ENCODE assay signal across 17 mouse cellular contexts in genomic region chr11:26815104-26815503, GRCm38 (mm10).
DNase-seq lines count a peak whose midpoint lies in the region; ATAC-seq lines count a peak whose summit lies in the region.
"Had no signal": no experiment of that assay in that cellular context is flagged by ENCODE, and none has a peak within 500 bp of the region (broad histone marks: within the 10 kb centered on the region; RNA-seq: fewer than 3 reads in every experiment).

No protein-coding gene starts in this region.

- DNase-seq in hindbrain, embryonic 11.5 days (ENCODE audit: low spot score) = peak; percentile 5
- DNase-seq in hindbrain, embryonic 10.5 days (ENCODE audit: low spot score) = no peak
- DNase-seq in heart, postnatal 14 days = no peak
- no peak for DNase-seq in right cerebral cortex, postnatal 4 days
- DNase-seq: adrenal gland, postnatal 36 days; B cell, adult 2 months; cerebellum, adult 9-11 months; lung, adult 18-20 months; thymus, adult 2 months had no signal

- H3K9me3 ChIP-seq in hindbrain, embryonic 11.5 days (ENCODE audit: control insufficient read depth, low read length) = no peaks in the 10 kb centered on the region
- H3K9me3 ChIP-seq in hindbrain, embryonic 10.5 days = no peaks in the 10 kb centered on the region
- no peaks in the 10 kb centered on the region for H3K9me3 ChIP-seq in forebrain, embryonic 15.5 days
- no peaks in the 10 kb centered on the region for H3K9me3 ChIP-seq in midbrain, embryonic 12.5 days
- H3K9me3 ChIP-seq in neural tube, embryonic 15.5 days (replicated peaks) = no peaks in the 10 kb centered on the region
- H3K9me3 ChIP-seq in kidney, embryonic 15.5 days (replicated peaks) = no peaks in the 10 kb centered on the region
- H3K9me3 ChIP-seq: heart, embryonic 15.5 days; limb, embryonic 15.5 days had no signal

- H3K27ac ChIP-seq in hindbrain, embryonic 11.5 days (ENCODE audit: low read depth, low read length) = no peak overlapping the region
- no peak overlapping the region for H3K27ac ChIP-seq in hindbrain, embryonic 10.5 days
- H3K27ac ChIP-seq in forebrain, embryonic 15.5 days (replicated peaks) = peak overlapping the region; percentile 55
- H3K27ac ChIP-seq in midbrain, embryonic 12.5 days (replicated peaks) = peak overlapping the region; percentile 56
- H3K27ac ChIP-seq in neural tube, embryonic 15.5 days (replicated peaks) = peak overlapping the region; percentile 63
- H3K27ac ChIP-seq in kidney, embryonic 15.5 days = no peak overlapping the region
- H3K27ac ChIP-seq: heart, embryonic 15.5 days; limb, embryonic 15.5 days; macrophage had no signal

- H3K9ac ChIP-seq in hindbrain, embryonic 11.5 days (ENCODE audit: low read depth, low read length) = no peak overlapping the region
- H3K9ac ChIP-seq in forebrain, embryonic 15.5 days (replicated peaks) = no peak overlapping the region
- H3K9ac ChIP-seq in midbrain, embryonic 12.5 days (replicated peaks) = no peak overlapping the region
- no peak overlapping the region for H3K9ac ChIP-seq in neural tube, embryonic 15.5 days (replicated peaks)
- no peak overlapping the region for H3K9ac ChIP-seq in kidney, embryonic 15.5 days
- H3K9ac ChIP-seq: heart, embryonic 15.5 days; limb, embryonic 15.5 days had no signal

- H3K36me3 ChIP-seq in hindbrain, embryonic 11.5 days (ENCODE audit: control insufficient read depth, insufficient read depth, low read length) = no peaks in the 10 kb centered on the region
- H3K36me3 ChIP-seq in hindbrain, embryonic 10.5 days = no peaks in the 10 kb centered on the region
- H3K36me3 ChIP-seq in forebrain, embryonic 15.5 days = no peaks in the 10 kb centered on the region
- H3K36me3 ChIP-seq in midbrain, embryonic 12.5 days = no peaks in the 10 kb centered on the region
- no peaks in the 10 kb centered on the region for H3K36me3 ChIP-seq in neural tube, embryonic 15.5 days
- H3K36me3 ChIP-seq in kidney, embryonic 15.5 days = no peaks in the 10 kb centered on the region
- H3K36me3 ChIP-seq: heart, embryonic 15.5 days; limb, embryonic 15.5 days had no signal

- 85% methylated on average over 8 of the region's 8 CpGs for WGBS in hindbrain, embryonic 11.5 days
- WGBS in hindbrain, embryonic 10.5 days = 86% methylated on average over 8 of the region's 8 CpGs
- 49% methylated on average over 8 of the region's 8 CpGs for WGBS in forebrain, embryonic 15.5 days
- 83% methylated on average over 8 of the region's 8 CpGs for WGBS in midbrain, embryonic 12.5 days
- WGBS in neural tube, embryonic 15.5 days = 32% methylated on average over 8 of the region's 8 CpGs
- WGBS in kidney, embryonic 15.5 days = 70% methylated on average over 8 of the region's 8 CpGs

- H3K27me3 ChIP-seq in hindbrain, embryonic 11.5 days (ENCODE audit: control insufficient read depth, insufficient read depth, low read length) = no peaks in the 10 kb centered on the region
- no peaks in the 10 kb centered on the region for H3K27me3 ChIP-seq in hindbrain, embryonic 10.5 days (ENCODE audit: insufficient read depth, poor library complexity, severe bottlenecking)
- H3K27me3 ChIP-seq in forebrain, embryonic 15.5 days = no peaks in the 10 kb centered on the region
- H3K27me3 ChIP-seq in midbrain, embryonic 12.5 days = no peaks in the 10 kb centered on the region
- H3K27me3 ChIP-seq in neural tube, embryonic 15.5 days (replicated peaks) = no peaks in the 10 kb centered on the region
- no peaks in the 10 kb centered on the region for H3K27me3 ChIP-seq in kidney, embryonic 15.5 days
- H3K27me3 ChIP-seq: heart, embryonic 15.5 days; limb, embryonic 15.5 days had no signal

- no peaks in the 10 kb centered on the region for H3K4me1 ChIP-seq in hindbrain, embryonic 11.5 days (replicated peaks; ENCODE audit: control insufficient read depth, insufficient read depth, low read length)
- H3K4me1 ChIP-seq in hindbrain, embryonic 10.5 days (replicated peaks) = no peaks in the 10 kb centered on the region
- H3K4me1 ChIP-seq in forebrain, embryonic 15.5 days = peaks cover 11% of the 10 kb centered on the region; the same call in 1 of the 2 replicates
- H3K4me1 ChIP-seq in midbrain, embryonic 12.5 days = no peaks in the 10 kb centered on the region
- H3K4me1 ChIP-seq in neural tube, embryonic 15.5 days = peaks cover 10% of the 10 kb centered on the region; the same call in 1 of the 2 replicates
- H3K4me1 ChIP-seq in kidney, embryonic 15.5 days = no peaks in the 10 kb centered on the region
- H3K4me1 ChIP-seq: heart, embryonic 15.5 days; limb, embryonic 15.5 days had no signal

- no peak overlapping the region for H3K4me3 ChIP-seq in hindbrain, embryonic 11.5 days (ENCODE audit: low read depth, low read length)
- no peak overlapping the region for H3K4me3 ChIP-seq in hindbrain, embryonic 10.5 days
- H3K4me3 ChIP-seq in forebrain, embryonic 15.5 days = 0 out of 2 replicates have a peak overlapping the region, but pooled peaks have one; percentile 8
- H3K4me3 ChIP-seq in midbrain, embryonic 12.5 days = no peak overlapping the region
- H3K4me3 ChIP-seq in neural tube, embryonic 15.5 days (replicated peaks) = peak overlapping the region; percentile 21
- no peak overlapping the region for H3K4me3 ChIP-seq in kidney, embryonic 15.5 days (replicated peaks)
- H3K4me3 ChIP-seq: heart, embryonic 15.5 days; limb, embryonic 15.5 days had no signal

- no peak overlapping the region for H3K4me2 ChIP-seq in hindbrain, embryonic 11.5 days (replicated peaks; ENCODE audit: low read depth, low read length)
- H3K4me2 ChIP-seq in forebrain, embryonic 15.5 days (replicated peaks) = peak overlapping the region; percentile 15; the same call in 1 of the 2 replicates
- H3K4me2 ChIP-seq in midbrain, embryonic 12.5 days (replicated peaks) = no peak overlapping the region; the same call in 1 of the 2 replicates
- H3K4me2 ChIP-seq in neural tube, embryonic 15.5 days = peak overlapping the region; percentile 38
- no peak overlapping the region for H3K4me2 ChIP-seq in kidney, embryonic 15.5 days
- H3K4me2 ChIP-seq: heart, embryonic 15.5 days; limb, embryonic 15.5 days had no signal

- intact Hi-C loops in heart, postnatal 14 days (cut with DNase I) = no loop called here

- 0 out of 2 replicates have a peak, but pooled peaks have one; percentile 30 for ATAC-seq in hindbrain, embryonic 11.5 days (ENCODE audit: low FRiP score)
- ATAC-seq in forebrain, embryonic 15.5 days (replicated peaks) = peak; percentile 69; the same call in 1 of the 2 replicates
- peak; percentile 89 for ATAC-seq in midbrain, embryonic 12.5 days (ENCODE audit: low FRiP score, low read depth)
- peak; percentile 94 for ATAC-seq in neural tube, embryonic 15.5 days (ENCODE audit: low FRiP score)
- no peak for ATAC-seq in kidney, embryonic 15.5 days (replicated peaks; ENCODE audit: low FRiP score)
- ATAC-seq: Patski had no signal

Comparison
In these comparisons a context has a peak if more than half of its experiments do, and no peak if none do; other contexts are left out.
1. H3K27ac ChIP-seq: peak in forebrain, embryonic 15.5 days (single experiment), midbrain, embryonic 12.5 days (single experiment) and neural tube, embryonic 15.5 days (single experiment); none in hindbrain, embryonic 11.5 days (single experiment), hindbrain, embryonic 10.5 days (single experiment) and kidney, embryonic 15.5 days (single experiment).
2. H3K4me2 ChIP-seq: peak in forebrain, embryonic 15.5 days (single experiment) and neural tube, embryonic 15.5 days (single experiment); none in hindbrain, embryonic 11.5 days (single experiment), midbrain, embryonic 12.5 days (single experiment) and kidney, embryonic 15.5 days (single experiment).
3. H3K4me3 ChIP-seq: peak in forebrain, embryonic 15.5 days (single experiment) and neural tube, embryonic 15.5 days (single experiment); none in hindbrain, embryonic 11.5 days (single experiment), hindbrain, embryonic 10.5 days (single experiment), midbrain, embryonic 12.5 days (single experiment) and kidney, embryonic 15.5 days (single experiment).